Mouse (Mus musculus) CH12.LX (cell line): ENCODE measurements around the gene Tamm41. TPM values are rescaled to one million over a fixed set of nuclear protein-coding genes. Genes with fewer than 3 reads are reported as not detected.
A peak's percentile ranks its signal among the peaks of the same experiment; 100 is the strongest.

Experiments
- DNase-seq: peaks from one replicate; pipeline ENCODE4 v3.0.0-alpha.2; 2013; ENCODE audit errors: extremely low read depth
- H3K27ac ChIP-seq: 2 replicates; pipeline ENCODE4 v1.5.1; 2012; ENCODE audit warnings: low read depth, mild to moderate bottlenecking, control low read depth, moderate library complexity; ENCODE audit not compliant: insufficient read depth
- H3K27me3 ChIP-seq: replicated peaks from 2 replicates; pipeline ENCODE3; 2012; ENCODE audit warnings: inconsistent platforms
- H3K36me3 ChIP-seq, 2 experiments: replicated peaks in 1 of 2; 2 replicates each; pipeline versions ENCODE3 to v1.6.1; 2012; ENCODE audit warnings: inconsistent platforms in 1 of 2, low read length in 1 of 2, mild to moderate bottlenecking in 1 of 2, mixed read lengths in 1 of 2, moderate library complexity in 1 of 2; ENCODE audit not compliant: control insufficient read depth in 1 of 2, insufficient read depth in 1 of 2
- H3K4me1 ChIP-seq, 2 experiments: 2 replicates each; pipeline ENCODE4 v1.6.1; 2012; ENCODE audit warnings: inconsistent platforms in 1 of 2, moderate library complexity in 1 of 2; ENCODE audit not compliant: insufficient read depth in 2 of 2, control insufficient read depth in 1 of 2
- H3K4me2 ChIP-seq: 2 replicates; pipeline ENCODE4 v1.6.1; 2012; ENCODE audit warnings: low read depth, mild to moderate bottlenecking, control low read depth; ENCODE audit not compliant: poor library complexity, insufficient read depth, severe bottlenecking
- H3K4me3 ChIP-seq, 3 experiments: fragments of 150-350 bp in 1 of 3; sonication (generic) in 1 of 3; replicated peaks in 1 of 3; 2 replicates each; pipeline versions ENCODE3 to v1.5.1; 2011 to 2012; ENCODE audit warnings: low read depth in 2 of 3, low read length in 2 of 3, mild to moderate bottlenecking in 2 of 3, moderate library complexity in 2 of 3, control low read depth in 1 of 3, improper control_type of control experiment in 1 of 3, inconsistent platforms in 1 of 3, mixed read lengths in 1 of 3; ENCODE audit not compliant: poor library complexity in 1 of 3
- H3K79me2 ChIP-seq: replicated peaks from 2 replicates; pipeline ENCODE4 v1.6.1; 2012; ENCODE audit warnings: mild to moderate bottlenecking, moderate library complexity; ENCODE audit not compliant: control insufficient read depth, poor library complexity, insufficient read depth, severe bottlenecking; ENCODE audit errors: extremely low read depth
- H3K9ac ChIP-seq: 2 replicates; pipeline ENCODE4 v1.6.1; 2012; ENCODE audit warnings: low read depth, mild to moderate bottlenecking, control low read depth, moderate library complexity; ENCODE audit not compliant: insufficient read depth
- H3K9me3 ChIP-seq: replicated peaks from 2 replicates; pipeline ENCODE3; 2012; ENCODE audit warnings: low read length, inconsistent platforms, mixed read lengths
- CTCF ChIP-seq, 2 experiments: IDR thresholded peaks in 1 of 2; conservative IDR thresholded peaks in 1 of 2; 2 replicates each; pipeline ENCODE4 v1.5.1; 2011 to 2012; ENCODE audit warnings: low read depth in 2 of 2, low read length in 2 of 2, improper control_type of control experiment in 1 of 2, inconsistent platforms in 1 of 2, mild to moderate bottlenecking in 1 of 2, moderate library complexity in 1 of 2
- EP300 ChIP-seq: IDR thresholded peaks from 2 replicates; pipeline ENCODE4 v1.6.1; 2011; ENCODE audit warnings: low read length, improper control_type of control experiment
- ETS1 ChIP-seq: conservative IDR thresholded peaks from 2 replicates; pipeline ENCODE4 v1.6.1; 2012; ENCODE audit warnings: low read depth, mild to moderate bottlenecking, inconsistent platforms, low read length, improper control_type of control experiment, moderate library complexity
- KAT2A ChIP-seq: IDR thresholded peaks from 2 replicates; pipeline ENCODE4 v1.6.1; 2012; ENCODE audit warnings: low read length, improper control_type of control experiment, inconsistent platforms; ENCODE audit not compliant: insufficient replicate concordance
- MAFK ChIP-seq: IDR thresholded peaks from 2 replicates; pipeline ENCODE4 v1.6.1; 2011; ENCODE audit warnings: low read length, improper control_type of control experiment; ENCODE audit not compliant: insufficient replicate concordance
- MAX ChIP-seq: IDR thresholded peaks from 2 replicates; pipeline ENCODE4 v1.6.1; 2011; ENCODE audit warnings: low read length, improper control_type of control experiment
- MAZ ChIP-seq: IDR thresholded peaks from 2 replicates; pipeline ENCODE4 v1.6.1; 2012; ENCODE audit warnings: low read depth, mild to moderate bottlenecking, inconsistent platforms, low read length, improper control_type of control experiment, moderate library complexity
- MEF2A ChIP-seq: IDR thresholded peaks from 2 replicates; pipeline ENCODE4 v1.6.1; 2014; ENCODE audit warnings: low read depth, mild to moderate bottlenecking, inconsistent platforms, low read length, improper control_type of control experiment, borderline replicate concordance
- MYC ChIP-seq: IDR thresholded peaks from 2 replicates; pipeline ENCODE4 v1.6.1; 2011; ENCODE audit warnings: low read depth, mild to moderate bottlenecking, improper control_type of control experiment, low read length
- NRF1 ChIP-seq: IDR thresholded peaks from 2 replicates; pipeline ENCODE4 v1.6.1; 2014; ENCODE audit warnings: low read depth, mild to moderate bottlenecking, inconsistent platforms, low read length, improper control_type of control experiment, moderate library complexity
- PAX5 ChIP-seq: IDR thresholded peaks from 2 replicates; pipeline ENCODE4 v1.6.1; 2012; ENCODE audit warnings: low read length, inconsistent platforms, mixed read lengths
- RAD21 ChIP-seq: IDR thresholded peaks from 2 replicates; pipeline ENCODE4 v1.6.1; 2011; ENCODE audit warnings: low read depth, mild to moderate bottlenecking, low read length, improper control_type of control experiment, moderate library complexity
- SMC3 ChIP-seq: IDR thresholded peaks from 2 replicates; pipeline ENCODE4 v1.6.1; 2011; ENCODE audit warnings: low read depth, low read length, improper control_type of control experiment
- TBP ChIP-seq: conservative IDR thresholded peaks from 2 replicates; pipeline ENCODE4 v1.6.1; 2011; ENCODE audit warnings: low read depth, low read length, improper control_type of control experiment
- dilution Hi-C: fragments of 300-500 bp; cut with MboI; formaldehyde crosslinking; loops from 2 replicates; pipeline ENCODE4 v1.14.3; 2020; ENCODE audit warnings: low sequenced_read_pairs; ENCODE audit not compliant: extremely low pct_unique_long_range_greater_than_20kb, extremely low pct_ligation_motif_present
- in situ Hi-C: fragments of 300-500 bp; cut with MboI; formaldehyde crosslinking; loops from 3 replicates; pipeline ENCODE4 v1.14.3; 2019; ENCODE audit warnings: low sequenced_read_pairs, low pct_ligation_motif_present, low pct_unique_long_range_greater_than_20kb, mixed read lengths
- polyA plus RNA-seq: library from polyadenylated mRNA; unstranded; fragments of >175 nt; gene quantifications from 2 replicates; pipeline ENCODE4 v1.2.1, GENCODE M21; 2012; ENCODE audit warnings: low read depth; ENCODE audit not compliant: insufficient read length
- total RNA-seq, 2 experiments: library from RNA; depleted of rRNA; stranded (reverse); fragments of 300-350 nt in 1 of 2; fragments of >200 nt in 1 of 2; gene quantifications; 2 replicates each; pipeline ENCODE4 v1.2.3; 2012 to 2014

Tamm41 gene
- total and polyA plus RNA-seq, 3 experiments: 29.3 to 41.1 (median 39.8) TPM

- dilution Hi-C loops: no loop called here
- in situ Hi-C loops: no loop called here
- no peak for DNase-seq
- H3K4me2 ChIP-seq: no peak overlapping the region
- H3K9ac ChIP-seq: no peak overlapping the region
- no peaks in the 10 kb centered on the region for H3K4me1 ChIP-seq
- H3K27me3 ChIP-seq: no peaks in the 10 kb centered on the region
- no peaks in the 10 kb centered on the region for H3K9me3 ChIP-seq
- TF ChIP-seq KAT2A: no peak
- TF ChIP-seq RAD21: no peak
- TF ChIP-seq MEF2A: no peak
- TF ChIP-seq ETS1: no peak
- TF ChIP-seq MAFK: no peak
- no peak for TF ChIP-seq CTCF (conservative IDR thresholded peaks at IDR 0.05 in 1 of 2, IDR thresholded peaks at IDR 0.05 in 1 of 2; ENCODE audit: low read depth in 2 of 2, low read length in 2 of 2)
- no peaks in the 10 kb centered on the region for H3K36me3 ChIP-seq
- no peak overlapping the region for H3K4me3 ChIP-seq
- H3K79me2 ChIP-seq: no peaks in the 10 kb centered on the region
- no peak overlapping the region for H3K27ac ChIP-seq
Observed at GRCm38 (mm10) chr6:115072024-115072423, 34.3 kb upstream of the Tamm41 start.

- no peak overlapping the region for H3K27ac ChIP-seq
- H3K4me3 ChIP-seq: no peak overlapping the region
- peaks cover 3 to 13% of the 10 kb centered on the region in 2 experiments for H3K4me1 ChIP-seq
- TF ChIP-seq SMC3 (peak; percentile 76), CTCF (conservative IDR thresholded peaks at IDR 0.05 in 1 of 2, IDR thresholded peaks at IDR 0.05 in 1 of 2; ENCODE audit: low read depth in 2 of 2, low read length in 2 of 2) (peak; percentile 97 to 99), RAD21 (peak; percentile 65), ETS1 (no peak)
- no peak overlapping the region for H3K9ac ChIP-seq
- peak; percentile 74 for DNase-seq
- in situ Hi-C loops: no loop called here
- H3K27me3 ChIP-seq: no peaks in the 10 kb centered on the region
- no peaks in the 10 kb centered on the region for H3K9me3 ChIP-seq
- no peak overlapping the region for H3K4me2 ChIP-seq
- H3K79me2 ChIP-seq: no peaks in the 10 kb centered on the region
- dilution Hi-C loops: no loop called here
- H3K36me3 ChIP-seq: no peaks in the 10 kb centered on the region
Observed at GRCm38 (mm10) chr6:115065411-115066241, 27.9 kb upstream of the Tamm41 start.

DNA sequence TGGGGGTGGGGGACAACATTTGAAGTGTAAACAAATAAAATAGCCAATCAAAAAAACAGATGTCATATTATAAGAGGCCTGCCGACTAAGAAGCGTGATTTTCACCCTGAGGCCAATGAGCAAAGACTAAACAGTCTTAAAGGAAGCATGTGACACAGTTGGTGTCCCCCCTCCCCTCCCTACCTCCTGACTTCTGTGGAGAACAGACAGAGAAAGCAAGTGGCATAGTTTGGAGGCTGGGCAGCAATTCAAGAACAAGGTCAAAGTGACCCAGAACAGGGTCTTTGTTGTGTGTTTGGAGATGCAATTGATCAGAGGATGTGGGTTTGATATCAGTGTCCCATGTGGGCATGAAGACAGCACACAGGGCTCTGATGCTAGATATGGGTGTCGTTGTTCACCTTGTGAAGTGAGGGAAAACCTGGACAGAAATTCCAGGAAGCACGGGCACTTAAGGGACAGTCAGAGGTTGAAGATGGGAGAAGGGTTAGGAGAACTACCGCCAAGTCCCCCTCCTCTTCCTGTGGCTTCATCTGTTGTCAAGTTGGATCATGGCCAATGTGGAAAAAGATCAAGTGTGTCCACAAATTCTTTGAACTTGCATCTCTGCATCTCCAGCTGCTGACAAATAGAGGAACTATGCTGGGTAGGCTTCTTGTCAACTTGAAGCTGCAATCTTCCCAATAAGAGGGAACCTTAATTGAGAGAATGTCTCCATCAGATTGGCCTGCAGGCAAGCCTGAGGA lies 25.1 kb upstream of the Tamm41 start:
- H3K27me3 ChIP-seq: no peaks in the 10 kb centered on the region
- no peak overlapping the region for H3K4me3 ChIP-seq
- no peaks in the 10 kb centered on the region for H3K9me3 ChIP-seq
- no peaks in the 10 kb centered on the region for H3K79me2 ChIP-seq
- H3K4me2 ChIP-seq: no peak overlapping the region
- no peak for DNase-seq
- H3K27ac ChIP-seq: no peak overlapping the region
- no peak overlapping the region for H3K9ac ChIP-seq
- dilution Hi-C loops (no loop called here), in situ Hi-C loops (no loop called here)
- no peaks in the 10 kb centered on the region for H3K36me3 ChIP-seq
- TF ChIP-seq EP300: no peak
- no peak for TF ChIP-seq MAX
- TF ChIP-seq MAZ: no peak
- no peak for TF ChIP-seq MYC
- TF ChIP-seq TBP: no peak
- TF ChIP-seq PAX5: no peak
- no peak for TF ChIP-seq NRF1
- no peak for TF ChIP-seq KAT2A
- TF ChIP-seq, all 38 proteins: peak for 0
- H3K4me1 ChIP-seq: peaks cover 3 to 16% of the 10 kb centered on the region in 2 experiments
